Mouse (Mus musculus): ENCODE results near the gene Ckb. TPM values are rescaled to one million over a fixed set of nuclear protein-coding genes. Genes with fewer than 3 reads are reported as not detected.

The Ckb gene
- polyA plus RNA-seq, 1 experiment from 2014 or later, result 2,773 TPM

DNA sequence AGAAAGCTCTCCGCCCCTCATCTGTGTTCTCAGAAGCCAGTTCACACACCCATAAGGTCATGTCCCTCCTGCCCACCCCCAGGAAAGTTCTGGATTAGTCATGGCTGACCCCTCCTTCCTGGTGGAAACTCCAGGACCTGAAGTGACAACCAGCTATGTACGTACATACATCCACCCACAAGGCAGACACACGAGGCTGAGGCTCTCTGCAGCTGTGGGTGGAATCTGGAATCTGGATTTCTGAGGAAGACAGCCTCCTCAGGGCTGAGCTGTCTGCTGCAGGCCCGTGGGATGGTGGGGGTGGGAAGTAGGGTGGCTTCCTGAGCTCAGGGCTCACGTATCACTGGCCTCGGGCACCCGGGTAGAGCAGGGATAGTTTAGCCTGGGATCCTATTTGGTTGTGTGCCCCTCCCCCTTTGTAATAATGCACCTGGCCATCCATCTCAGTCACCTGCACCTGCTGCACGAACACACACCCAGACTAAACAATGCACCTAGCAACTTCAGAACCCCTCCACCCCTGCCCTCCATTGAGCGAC is 28.9 kb upstream of the Ckb start:
- H3K4me1 ChIP-seq (replicated peaks), result peaks cover 53% of the 10 kb centered on the region
- H3K27ac ChIP-seq, result peak overlapping the region; percentile 54; the same call in 1 of the 2 replicates

DNA sequence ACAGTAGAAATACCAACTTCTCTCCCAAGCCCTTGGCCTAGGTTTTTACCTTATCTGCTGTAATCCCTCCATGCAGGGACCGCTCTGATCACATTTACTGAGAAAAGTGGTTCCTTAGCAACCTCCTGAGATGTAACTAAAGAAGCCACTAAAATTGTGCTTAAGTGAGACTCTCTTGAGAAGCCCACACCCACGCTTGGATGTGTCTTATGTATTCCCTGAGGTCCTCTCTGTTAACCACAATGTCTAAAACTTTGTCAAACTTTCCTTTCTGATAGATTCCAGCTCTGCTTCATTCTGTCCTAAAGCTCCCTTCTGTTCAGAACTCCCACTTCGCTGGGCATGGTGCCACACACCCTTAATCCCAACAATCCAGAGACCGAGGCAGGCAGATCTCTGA is 27.4 kb upstream of the Ckb start:
- no peak for DNase-seq (ENCODE audit: low spot score)
- Histone ChIP-seq H3K27ac (peak overlapping the region; percentile 9), H3K27me3 (ENCODE audit: insufficient read depth, poor library complexity, severe bottlenecking) (no peaks in the 10 kb centered on the region), H3K36me3 (no peaks in the 10 kb centered on the region), H3K4me3 (no peak overlapping the region), H3K4me1 (replicated peaks) (peaks cover 55% of the 10 kb centered on the region), H3K9me3 (no peaks in the 10 kb centered on the region)
- 88% methylated on average over 4 of the region's 4 CpGs for WGBS

More for the DNA sequence above, 28.9 kb upstream of the Ckb start:
- Histone ChIP-seq H3K9me3 (no peaks in the 10 kb centered on the region), H3K4me3 (no peak overlapping the region), H3K36me3 (peaks cover 2% of the 10 kb centered on the region), H3K27me3 (ENCODE audit: insufficient read depth, poor library complexity, severe bottlenecking) (no peaks in the 10 kb centered on the region)
- WGBS, result 68% methylated on average over 9 of the region's 9 CpGs
- DNase-seq (ENCODE audit: low spot score), result no peak

DNA sequence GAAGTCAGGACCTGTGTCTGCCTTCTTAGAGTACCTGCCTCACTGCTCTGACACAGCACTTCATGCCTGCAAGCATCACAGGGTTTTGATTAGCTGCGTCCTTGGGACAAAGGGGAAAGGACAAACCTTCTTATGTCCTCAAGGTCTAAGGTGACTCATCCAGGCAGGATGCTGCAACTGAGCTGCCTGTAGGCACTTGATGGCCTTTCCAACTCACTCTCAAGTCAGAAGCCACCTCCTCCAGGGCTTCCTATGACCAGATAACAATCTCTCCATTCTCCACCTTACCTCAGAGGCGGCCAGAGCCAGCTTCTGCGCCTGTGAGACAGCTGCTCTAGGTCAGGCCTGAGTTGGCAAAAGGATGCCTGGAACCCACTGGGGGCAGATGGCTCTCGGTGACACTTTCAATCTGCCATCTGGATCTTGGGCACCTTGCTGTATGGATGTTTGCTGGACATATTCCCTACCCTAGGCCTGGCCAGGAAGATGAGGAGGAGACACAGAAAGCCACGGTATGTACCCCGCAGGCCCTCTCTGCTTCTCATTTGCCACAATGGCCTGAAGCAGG is 26.3 kb upstream of the Ckb start:
- 82% methylated on average over 6 of the region's 6 CpGs for WGBS
- Histone ChIP-seq H3K36me3 (no peaks in the 10 kb centered on the region), H3K4me3 (no peak overlapping the region), H3K9me3 (no peaks in the 10 kb centered on the region), H3K27ac (peak overlapping the region; percentile 71), H3K4me1 (replicated peaks) (peaks cover 63% of the 10 kb centered on the region), H3K27me3 (ENCODE audit: insufficient read depth, poor library complexity, severe bottlenecking) (no peaks in the 10 kb centered on the region)
- DNase-seq (ENCODE audit: low spot score), result no peak

DNA sequence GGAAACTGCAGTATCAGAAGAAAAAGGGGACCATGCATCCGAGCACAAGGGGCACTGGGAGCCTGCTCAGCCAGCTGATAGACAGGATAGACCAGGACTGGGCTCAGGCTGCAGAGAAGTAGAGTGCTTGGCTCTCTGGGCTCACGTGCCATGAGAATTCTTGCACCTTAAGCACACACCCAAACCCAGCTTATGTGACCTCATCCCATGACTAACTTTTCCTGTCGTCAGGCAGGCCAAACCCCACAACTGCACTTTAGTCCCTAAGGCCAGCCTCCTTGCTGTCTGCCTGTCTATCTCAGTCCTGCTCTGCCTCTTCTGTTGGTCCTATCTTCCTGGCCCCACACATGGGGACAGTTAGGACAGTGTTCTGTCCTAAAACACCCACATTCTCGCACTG is 25.6 kb upstream of the Ckb start:
- peaks cover 70% of the 10 kb centered on the region for H3K4me1 ChIP-seq (replicated peaks)
- no peaks in the 10 kb centered on the region for H3K36me3 ChIP-seq
- no peak for DNase-seq (ENCODE audit: low spot score)
- H3K4me3 ChIP-seq, result no peak overlapping the region
- 72% methylated on average over 4 of the region's 4 CpGs for WGBS
- H3K9me3 ChIP-seq, result no peaks in the 10 kb centered on the region
- H3K27me3 ChIP-seq (ENCODE audit: insufficient read depth, poor library complexity, severe bottlenecking), result no peaks in the 10 kb centered on the region
- H3K27ac ChIP-seq, result peak overlapping the region; percentile 71

DNA sequence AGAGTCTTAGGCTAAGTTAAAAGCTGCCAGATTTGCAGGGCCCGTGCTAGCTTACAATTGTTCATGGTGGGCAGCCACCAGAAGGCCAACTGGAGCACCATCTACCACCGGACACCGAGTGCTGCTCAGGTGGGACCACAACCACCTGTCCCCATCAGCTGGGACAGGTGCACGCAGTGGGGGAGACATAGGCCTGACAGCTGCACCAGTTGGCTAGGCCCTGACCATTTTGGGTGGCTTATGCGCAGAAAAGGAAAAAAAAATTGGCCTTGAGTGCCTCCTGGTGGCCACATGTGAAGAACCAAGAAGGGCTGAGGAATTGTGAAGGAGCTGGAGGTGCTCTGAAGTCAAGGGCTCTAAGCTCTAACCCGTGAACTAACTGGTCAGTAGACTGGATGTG is 24.1 kb upstream of the Ckb start:
- 24% methylated on average over 6 of the region's 6 CpGs for WGBS
- H3K36me3 ChIP-seq, result no peaks in the 10 kb centered on the region
- H3K27me3 ChIP-seq (ENCODE audit: insufficient read depth, poor library complexity, severe bottlenecking), result no peaks in the 10 kb centered on the region
- peak; percentile 84 for DNase-seq (ENCODE audit: low spot score)
- peak overlapping the region; percentile 98 for H3K27ac ChIP-seq
- H3K4me3 ChIP-seq, result no peak overlapping the region; the same call in 1 of the 2 replicates
- peaks cover 85% of the 10 kb centered on the region for H3K4me1 ChIP-seq (replicated peaks)
- H3K9me3 ChIP-seq, result no peaks in the 10 kb centered on the region

DNA sequence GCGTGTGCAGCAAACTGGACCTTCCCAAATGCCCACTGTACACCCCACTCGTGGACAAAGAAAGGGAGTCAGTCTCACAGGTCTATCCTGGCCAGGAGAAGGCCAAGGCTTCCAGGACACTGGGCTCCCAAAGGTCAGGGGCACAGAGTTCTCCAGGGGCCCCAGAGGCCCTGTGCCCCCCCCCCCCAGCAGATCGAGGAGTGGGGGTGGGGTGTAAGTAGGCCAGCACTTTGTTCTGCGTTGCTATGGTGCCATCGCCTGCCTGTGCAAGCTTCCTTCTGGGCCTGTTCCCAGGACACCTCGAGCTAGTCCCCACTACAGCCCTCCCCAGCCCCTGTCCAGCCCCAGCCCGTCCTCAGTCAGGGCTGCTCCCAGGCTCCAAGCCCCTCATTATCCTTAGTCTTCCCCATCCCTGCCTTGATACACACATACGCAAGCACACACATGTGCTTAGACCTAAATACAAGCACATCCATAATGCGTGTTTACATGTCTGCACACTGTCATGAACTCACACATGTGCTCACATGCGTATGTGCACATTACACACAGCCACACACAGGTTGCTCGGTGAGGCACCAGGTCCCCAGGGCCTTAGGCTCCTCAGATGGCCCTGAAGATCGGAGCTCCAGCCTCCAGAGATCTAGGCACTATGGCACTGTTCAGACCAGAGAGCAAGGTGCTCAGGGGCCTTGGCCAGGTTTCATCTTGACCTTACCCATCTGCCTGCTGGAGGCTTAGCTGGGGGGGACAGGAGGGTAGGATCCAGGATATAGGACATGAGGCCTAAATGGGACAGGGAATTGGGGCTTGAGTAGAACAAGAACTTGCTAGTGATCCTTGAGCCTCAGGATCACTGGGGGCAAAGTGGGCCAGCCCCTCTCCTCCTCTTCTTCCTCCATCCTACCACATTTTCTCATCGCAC is 23.0 kb upstream of the Ckb start:
- peak; percentile 77 for DNase-seq (ENCODE audit: low spot score)
- Histone ChIP-seq H3K4me1 (replicated peaks) (peaks cover 87% of the 10 kb centered on the region), H3K27me3 (ENCODE audit: insufficient read depth, poor library complexity, severe bottlenecking) (no peaks in the 10 kb centered on the region), H3K4me3 (peak overlapping the region; percentile 41), H3K27ac (peak overlapping the region; percentile 98), H3K9me3 (no peaks in the 10 kb centered on the region), H3K36me3 (no peaks in the 10 kb centered on the region)
- 37% methylated on average over 13 of the region's 13 CpGs for WGBS

DNA sequence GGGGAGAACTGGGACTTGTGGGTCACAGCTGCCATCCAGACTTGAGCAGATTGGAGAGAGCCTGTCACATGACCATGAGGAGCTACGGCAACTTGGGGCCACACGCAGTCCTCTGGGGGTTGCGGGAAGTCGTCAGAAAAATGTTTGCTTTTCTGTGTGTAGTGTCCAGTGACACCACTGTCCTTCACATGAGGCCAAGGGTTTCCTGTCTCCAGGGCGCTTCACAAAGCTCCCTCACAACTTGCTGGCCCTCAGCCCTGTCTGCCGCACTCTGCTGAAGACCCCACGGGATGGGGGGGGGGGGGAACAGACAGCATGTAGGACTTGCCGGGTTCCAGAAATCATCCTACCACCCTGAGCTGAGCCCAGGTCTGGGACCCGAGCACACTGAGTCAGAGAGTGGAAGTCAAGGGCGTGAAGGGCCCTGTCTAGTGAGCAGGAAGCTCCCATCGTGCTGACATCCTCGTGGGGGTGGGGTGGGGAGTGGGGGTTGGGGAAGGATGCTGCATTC is 22.2 kb upstream of the Ckb start:
- DNase-seq (ENCODE audit: low spot score), result no peak
- WGBS, result 3% methylated on average over 12 of the region's 12 CpGs
- no peaks in the 10 kb centered on the region for H3K27me3 ChIP-seq (ENCODE audit: insufficient read depth, poor library complexity, severe bottlenecking)
- peaks cover 89% of the 10 kb centered on the region for H3K4me1 ChIP-seq (replicated peaks)
- no peaks in the 10 kb centered on the region for H3K9me3 ChIP-seq
- H3K36me3 ChIP-seq, result no peaks in the 10 kb centered on the region
- peak overlapping the region; percentile 98 for H3K27ac ChIP-seq
- H3K4me3 ChIP-seq, result peak overlapping the region; percentile 41

DNA sequence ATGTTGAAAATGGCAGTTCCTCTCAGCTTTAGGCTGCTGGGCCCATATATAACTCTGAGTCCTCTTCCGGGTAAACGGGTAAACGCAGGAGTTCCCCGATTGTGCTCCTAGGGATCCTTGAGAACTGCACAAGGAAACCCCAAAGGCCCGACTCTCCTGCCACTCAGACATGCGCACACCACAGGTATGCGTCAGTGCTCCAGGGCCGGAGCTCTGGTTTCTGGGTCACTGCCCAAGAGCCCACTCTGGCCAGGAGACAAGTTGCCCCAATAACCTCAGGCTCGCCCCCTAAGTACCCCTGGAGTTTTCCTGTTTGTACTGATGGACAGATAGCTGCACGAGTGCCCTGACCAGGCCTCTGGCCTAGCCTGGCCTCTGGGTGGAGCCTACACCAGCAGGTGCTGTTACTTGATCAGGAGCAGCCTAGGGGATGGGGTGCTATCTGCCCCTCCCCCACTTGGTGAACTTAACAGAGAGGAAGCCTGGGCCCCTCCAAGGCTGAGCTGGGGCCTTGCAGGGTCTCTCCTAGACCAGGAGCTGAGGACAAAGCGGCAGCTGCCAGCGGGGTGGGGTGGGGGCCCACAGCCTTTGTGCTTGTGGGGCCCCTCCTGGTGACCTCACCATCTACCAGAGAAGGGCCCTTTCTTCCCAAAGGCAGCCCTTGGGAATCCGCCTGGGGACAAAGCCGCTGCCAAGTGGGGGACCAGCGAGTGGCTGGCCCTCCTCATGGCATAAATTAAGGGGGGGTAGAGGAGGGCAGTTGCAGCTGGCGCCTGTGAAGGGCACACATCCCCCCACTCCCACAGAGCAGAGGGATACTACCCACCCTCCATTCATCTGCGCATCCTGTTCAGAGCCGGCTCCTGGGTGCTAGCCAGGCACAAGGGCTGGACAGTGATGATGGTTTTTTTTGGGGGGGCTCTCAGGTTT is 21.5 kb upstream of the Ckb start:
- no peaks in the 10 kb centered on the region for H3K27me3 ChIP-seq (ENCODE audit: insufficient read depth, poor library complexity, severe bottlenecking)
- H3K4me3 ChIP-seq, result peak overlapping the region; percentile 41
- H3K36me3 ChIP-seq, result no peaks in the 10 kb centered on the region
- no peaks in the 10 kb centered on the region for H3K9me3 ChIP-seq
- peaks cover 94% of the 10 kb centered on the region for H3K4me1 ChIP-seq (replicated peaks)
- whole genome bisulfite sequencing, result 11% methylated on average over 18 of the region's 18 CpGs
- peak; percentile 90 for DNase-seq (ENCODE audit: low spot score)
- H3K27ac ChIP-seq, result peak overlapping the region; percentile 98

DNA sequence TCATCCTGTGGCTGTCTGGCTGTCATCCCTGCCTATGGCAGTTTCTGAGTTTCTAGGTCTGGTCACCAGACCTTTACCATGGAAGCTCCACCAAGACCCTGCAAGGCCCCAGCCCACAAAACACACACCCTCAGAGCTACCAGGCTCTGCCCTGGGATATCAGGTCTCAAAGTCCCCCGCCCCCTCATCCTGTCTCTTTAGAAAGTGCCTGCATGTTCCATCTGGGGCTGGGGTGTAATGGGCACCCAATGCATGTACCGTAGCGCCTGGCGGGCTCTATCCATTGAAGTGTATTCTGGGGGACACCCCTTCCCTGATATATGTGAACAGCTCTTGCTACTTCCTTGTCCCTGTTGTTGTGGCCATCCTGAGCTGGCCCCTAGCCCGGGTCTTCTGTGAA is 20.8 kb upstream of the Ckb start:
- H3K27me3 ChIP-seq (ENCODE audit: insufficient read depth, poor library complexity, severe bottlenecking), result no peaks in the 10 kb centered on the region
- peaks cover 94% of the 10 kb centered on the region for H3K4me1 ChIP-seq (replicated peaks)
- H3K9me3 ChIP-seq, result no peaks in the 10 kb centered on the region
- no peaks in the 10 kb centered on the region for H3K36me3 ChIP-seq
- WGBS, result 72% methylated on average over 5 of the region's 5 CpGs
- DNase-seq (ENCODE audit: low spot score), result no peak
- peak overlapping the region; percentile 98 for H3K27ac ChIP-seq
- H3K4me3 ChIP-seq, result peak overlapping the region; percentile 41

DNA sequence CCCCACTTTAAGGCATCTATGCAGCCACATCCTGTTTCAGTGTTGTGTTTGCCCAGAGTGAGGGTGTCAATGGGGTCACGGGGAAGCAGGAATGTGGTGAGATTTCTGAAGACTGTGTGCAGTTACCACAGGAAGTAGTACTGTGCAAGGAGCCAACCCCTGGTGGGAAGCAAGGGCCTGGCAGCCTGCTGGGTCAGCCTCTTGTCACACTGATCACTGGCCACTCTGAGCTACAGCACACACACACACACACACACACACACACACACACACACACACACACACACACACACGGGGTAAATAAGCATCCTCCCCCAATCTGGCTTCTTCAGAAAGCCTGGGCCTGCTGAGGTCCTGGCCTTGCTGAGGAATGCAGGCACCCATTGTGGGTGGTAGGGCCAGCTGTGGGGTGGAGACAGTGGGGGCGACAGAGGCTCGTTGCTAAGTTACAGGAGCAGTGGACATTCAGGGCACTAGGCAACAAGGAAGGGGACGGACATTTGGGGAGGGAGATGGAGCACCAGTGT is 19.3 kb upstream of the Ckb start:
- 2% methylated on average over 5 of the region's 5 CpGs for WGBS

DNA sequence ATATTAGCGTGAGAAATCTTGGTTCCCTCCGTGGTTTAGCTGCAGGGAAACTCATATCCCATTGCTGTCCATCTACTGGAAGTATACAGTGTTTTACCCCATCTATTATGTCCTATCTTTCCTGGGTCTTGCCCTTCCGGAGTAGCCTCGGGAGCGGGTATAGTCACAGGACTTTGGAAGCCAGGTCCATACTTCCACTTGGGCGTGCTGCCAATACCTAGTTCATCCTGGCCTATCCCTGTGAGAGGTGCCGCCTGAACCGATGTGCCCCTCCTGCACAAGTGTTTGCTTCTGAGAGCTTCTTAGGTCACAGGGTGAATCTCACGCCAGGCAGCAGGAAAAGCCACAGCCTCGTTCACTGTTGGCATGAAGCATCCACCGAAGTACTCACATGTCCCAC is 17.3 kb upstream of the Ckb start:
- Histone ChIP-seq H3K4me1 (replicated peaks) (peaks cover 86% of the 10 kb centered on the region), H3K4me3 (no peak overlapping the region), H3K27ac (peak overlapping the region; percentile 98), H3K9me3 (no peaks in the 10 kb centered on the region), H3K36me3 (peaks cover 1% of the 10 kb centered on the region), H3K27me3 (ENCODE audit: insufficient read depth, poor library complexity, severe bottlenecking) (no peaks in the 10 kb centered on the region)
- DNase-seq (ENCODE audit: low spot score), result no peak
- WGBS, result 90% methylated on average over 11 of the region's 11 CpGs

More for the DNA sequence above, 19.3 kb upstream of the Ckb start:
- H3K36me3 ChIP-seq, result no peaks in the 10 kb centered on the region
- H3K27ac ChIP-seq, result peak overlapping the region; percentile 98
- H3K4me3 ChIP-seq, result peak overlapping the region; percentile 31
- DNase-seq (ENCODE audit: low spot score), result peak; percentile 91
- H3K27me3 ChIP-seq (ENCODE audit: insufficient read depth, poor library complexity, severe bottlenecking), result no peaks in the 10 kb centered on the region
- no peaks in the 10 kb centered on the region for H3K9me3 ChIP-seq
- peaks cover 100% of the 10 kb centered on the region for H3K4me1 ChIP-seq (replicated peaks)

DNA sequence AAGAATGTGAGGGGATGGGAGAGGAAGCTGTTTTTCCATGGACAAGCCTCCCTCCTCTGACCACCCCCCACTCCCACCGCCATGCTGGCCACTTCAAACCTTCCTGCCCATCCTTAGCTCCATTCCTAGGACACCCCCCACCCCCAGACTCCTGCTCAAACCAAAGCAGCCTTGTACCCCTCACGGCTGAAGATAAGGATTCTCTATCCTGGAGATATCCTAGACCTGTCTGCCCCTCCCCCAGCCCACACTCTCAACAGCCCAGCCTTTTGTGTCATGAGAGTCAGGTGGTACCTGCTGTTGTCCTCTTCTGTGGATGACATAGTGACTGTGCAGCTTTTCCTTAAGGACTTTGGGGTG is 15.9 kb upstream of the Ckb start:
- no peak for DNase-seq (ENCODE audit: low spot score)
- Histone ChIP-seq H3K36me3 (peaks cover 15% of the 10 kb centered on the region), H3K4me3 (peak overlapping the region; percentile 9; the same call in 1 of the 2 replicates), H3K27ac (peak overlapping the region; percentile 98), H3K4me1 (replicated peaks) (peaks cover 76% of the 10 kb centered on the region), H3K27me3 (ENCODE audit: insufficient read depth, poor library complexity, severe bottlenecking) (no peaks in the 10 kb centered on the region), H3K9me3 (no peaks in the 10 kb centered on the region)
- WGBS, result 25% methylated on average over 2 of the region's 2 CpGs
